Mouse (Mus musculus) left cerebral cortex, postnatal 4 days (tissue): ENCODE results near the gene Fzd9. TPM values are rescaled to one million over a fixed set of nuclear protein-coding genes. Genes with fewer than 3 reads are reported as not detected.
A peak's percentile ranks its signal among the peaks of the same experiment; 100 is the strongest.

Experiments
- DNase-seq: peaks from one replicate; pipeline ENCODE4 v3.0.0-alpha.2; 2022
- intact Hi-C: fragments of 180-260 bp; cut with DNase I; formaldehyde crosslinking; loops from one replicate; pipeline ENCODE4 v1.15.1; 2025
- total RNA-seq, 2 experiments: library from RNA; stranded (reverse); gene quantifications; 2 replicates each; pipeline ENCODE4 v1.2.3; 2021

The Fzd9 gene
- 10 to 100 TPM; 15.3 to 17.9 TPM for total RNA-seq

- intact Hi-C loops: no loop called here
- DNase-seq: peak; percentile 89
Observed at GRCm38 (mm10) chr5:135251079-135251454, at the start of gene Fzd9. Gene Fzd9 (minus strand): TSS chr5:135251230.

- DNase-seq: no peak
Observed at GRCm38 (mm10) chr5:135292001-135292400, 41.0 kb upstream of the Fzd9 start.

GRCm38 (mm10) chr5:135291193-135291592, 40.2 kb upstream of the Fzd9 start:
- no peak for DNase-seq
- intact Hi-C loops: no loop called here

More at GRCm38 (mm10) chr5:135292001-135292400, 41.0 kb upstream of the Fzd9 start:
- intact Hi-C loops: no loop called here

- intact Hi-C loops: no loop called here
Observed at GRCm38 (mm10) chr5:135290703-135291102, 39.7 kb upstream of the Fzd9 start.

GRCm38 (mm10) chr5:135286926-135287325, 35.9 kb upstream of the Fzd9 start:
- no peak for DNase-seq
- intact Hi-C loops: loop anchor here (5.0 kb wide), 1 partner anchor 45 kb away; no protein-coding TSS in a partner anchor

More at GRCm38 (mm10) chr5:135290703-135291102, 39.7 kb upstream of the Fzd9 start:
- no peak for DNase-seq

- intact Hi-C loops: loop anchor here (5.0 kb wide), 1 partner anchor 44 kb away; no protein-coding TSS in a partner anchor
- DNase-seq: peak; percentile 86
Observed at GRCm38 (mm10) chr5:135286185-135286584, 35.2 kb upstream of the Fzd9 start.

- intact Hi-C loops: loop anchor here (5.0 kb wide), 1 partner anchor 43 kb away; no protein-coding TSS in a partner anchor
- DNase-seq: no peak
Observed at GRCm38 (mm10) chr5:135285211-135285610, 34.2 kb upstream of the Fzd9 start.

- no peak for DNase-seq
- intact Hi-C loops: no loop called here
Observed at GRCm38 (mm10) chr5:135280226-135280625, 29.2 kb upstream of the Fzd9 start.

- intact Hi-C loops: no loop called here
- no peak for DNase-seq
Observed at GRCm38 (mm10) chr5:135276597-135276996, 25.6 kb upstream of the Fzd9 start.

- intact Hi-C loops: no loop called here
- DNase-seq: peak; percentile 26
Observed at GRCm38 (mm10) chr5:135274663-135275396, 23.8 kb upstream of the Fzd9 start.

GRCm38 (mm10) chr5:135271563-135272165, 20.6 kb upstream of the Fzd9 start:
- peak; percentile 92 for DNase-seq
- intact Hi-C loops: no loop called here

- DNase-seq: no peak
- intact Hi-C loops: no loop called here
Observed at GRCm38 (mm10) chr5:135270361-135270760, 19.3 kb upstream of the Fzd9 start.

- intact Hi-C loops: no loop called here
- DNase-seq: no peak
Observed at GRCm38 (mm10) chr5:135269451-135269850, 18.4 kb upstream of the Fzd9 start.

- intact Hi-C loops: no loop called here
- DNase-seq: no peak
Observed at GRCm38 (mm10) chr5:135264548-135264947, 13.5 kb upstream of the Fzd9 start.

- intact Hi-C loops: no loop called here
- DNase-seq: peak; percentile 53
Observed at GRCm38 (mm10) chr5:135263866-135264503, 13.0 kb upstream of the Fzd9 start.

- DNase-seq: peak; percentile 73
- intact Hi-C loops: no loop called here
Observed at GRCm38 (mm10) chr5:135258280-135259150, 7.5 kb upstream of the Fzd9 start.

GRCm38 (mm10) chr5:135257559-135257958, 6.5 kb upstream of the Fzd9 start:
- DNase-seq: no peak
- intact Hi-C loops: no loop called here

- DNase-seq: no peak
- intact Hi-C loops: no loop called here
Observed at GRCm38 (mm10) chr5:135256166-135256565, 5.1 kb upstream of the Fzd9 start.

GRCm38 (mm10) chr5:135253741-135254401, 2.8 kb upstream of the Fzd9 start:
- intact Hi-C loops: no loop called here

More at GRCm38 (mm10) chr5:135253741-135254401, 2.8 kb upstream of the Fzd9 start:
- DNase-seq: peak; percentile 81
